Mouse (Mus musculus) ES-Bruce4 (cell line): ENCODE results near the gene Bsg.

Source experiments
- CTCF ChIP-seq: IDR thresholded peaks from one replicate; pipeline ENCODE4 v1.8.1; 2011; ENCODE audit warnings: low read depth, low read length
- EP300 ChIP-seq: IDR thresholded peaks from 2 replicates; pipeline ENCODE4 v1.6.1; 2011; ENCODE audit warnings: low read depth, low read length; ENCODE audit not compliant: insufficient read depth
- POLR2A ChIP-seq: IDR thresholded peaks from one replicate; pipeline ENCODE4 v1.8.1; 2011; ENCODE audit warnings: low read length; ENCODE audit not compliant: insufficient read depth

- TF ChIP-seq POLR2A (no peak), CTCF (no peak), EP300 (no peak)
These were observed 19.3 kb upstream of the Bsg start for GRCm38 (mm10) chr10:79684770-79685600.
